Mouse (Mus musculus) heart, adult 2 months (tissue): ENCODE measurements around the gene Esr1. TPM values are rescaled to one million over a fixed set of nuclear protein-coding genes. Genes with fewer than 3 reads are reported as not detected.

Experiments
- DNase-seq, 2 experiments: peaks; one replicate each; pipeline ENCODE4 v3.0.0; 2021
- H3K27ac ChIP-seq: fragments of 200-600 bp; 2 replicates; pipeline ENCODE4 v1.8.1; 2022
- H3K27me3 ChIP-seq: fragments of 200-500 bp; 2 replicates; pipeline ENCODE4 v1.6.1; 2012; ENCODE audit warnings: mild to moderate bottlenecking, low read length, inconsistent platforms, mixed read lengths; ENCODE audit not compliant: control insufficient read depth, insufficient read depth
- H3K36me3 ChIP-seq: fragments of 200-500 bp; 2 replicates; pipeline ENCODE4 v1.6.1; 2012; ENCODE audit warnings: low read length, inconsistent platforms; ENCODE audit not compliant: control insufficient read depth, insufficient read depth
- H3K4me1 ChIP-seq: fragments of 200-500 bp; 2 replicates; pipeline ENCODE4 v1.6.1; 2011; ENCODE audit warnings: low read length; ENCODE audit not compliant: control insufficient read depth, insufficient read depth
- H3K4me3 ChIP-seq: fragments of 200-600 bp; 2 replicates; pipeline ENCODE4 v1.8.1; 2022
- H3K79me2 ChIP-seq: fragments of 200-500 bp; replicated peaks from 2 replicates; pipeline ENCODE4 v1.6.1; 2012; ENCODE audit warnings: mild to moderate bottlenecking, inconsistent platforms, low read length, moderate library complexity, mixed read lengths; ENCODE audit not compliant: control insufficient read depth, insufficient read depth
- H3K9ac ChIP-seq: fragments of 200-500 bp; 2 replicates; pipeline ENCODE4 v1.6.1; 2012; ENCODE audit warnings: low read depth, mild to moderate bottlenecking, control low read depth, inconsistent platforms, low read length, mixed read lengths
- CTCF ChIP-seq: fragments of 200-600 bp; IDR thresholded peaks from 2 replicates; pipeline ENCODE4 v1.8.1; 2022; ENCODE audit warnings: antibody characterized with exemption, mild to moderate bottlenecking, moderate library complexity
- EP300 ChIP-seq: fragments of 200-500 bp; IDR thresholded peaks from 2 replicates; pipeline ENCODE4 v1.6.1; 2011; ENCODE audit warnings: low read depth, low read length, control low read depth; ENCODE audit not compliant: insufficient read depth
- POLR2A ChIP-seq: fragments of 200-500 bp; IDR thresholded peaks from 2 replicates; pipeline ENCODE4 v1.6.1; 2011; ENCODE audit warnings: mild to moderate bottlenecking, low read depth, low read length, control low read depth; ENCODE audit not compliant: insufficient read depth
- WGBS: fragments of 180-500 bp; shearing (Covaris S2); methylation state at CpG from one replicate; pipeline ENCODE4 v1.1.7; 2018; 5-methylcytosine and 5-hydroxymethylcytosine counted together
- intact Hi-C: fragments of 180-260 bp; cut with DNase I; formaldehyde crosslinking; loops from one replicate; pipeline ENCODE4 v1.15.1; 2025
- polyA plus RNA-seq: library from polyadenylated mRNA; depleted of rRNA; stranded (reverse); fragments of >200 nt; gene quantifications from 2 replicates; pipeline ENCODE4 v1.2.3, GENCODE M21; 2012
- total RNA-seq, 2 experiments: library from RNA; stranded (reverse); gene quantifications; 2 replicates each; pipeline ENCODE4 v1.2.3; 2021

Esr1 gene
- total and polyA plus RNA-seq, 3 experiments = 0.70 to 1.0 (median 0.88) TPM

DNA sequence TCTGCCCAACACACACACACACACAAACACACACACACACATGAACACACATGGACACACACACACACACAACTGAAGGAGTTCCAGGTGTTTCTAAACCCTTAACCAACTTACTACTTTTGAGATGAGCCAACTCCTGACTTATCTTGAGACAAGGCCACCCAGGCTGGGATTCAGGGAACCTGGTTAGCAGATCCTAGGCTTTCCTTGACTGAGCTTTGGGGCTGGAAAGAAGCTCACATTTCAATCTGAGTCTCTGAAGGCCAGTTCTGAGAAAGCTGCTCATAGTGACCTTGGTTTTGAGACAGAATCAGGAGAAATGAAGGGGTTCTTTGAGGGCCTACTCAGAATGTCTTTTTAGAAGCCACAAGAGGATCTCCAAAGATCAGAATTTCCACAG, 360.2 kb downstream of the Esr1 start:
- intact Hi-C loops = no loop called here
- no peak for DNase-seq
- no peak overlapping the region for H3K9ac ChIP-seq
- no peak overlapping the region for H3K27ac ChIP-seq
- no peaks in the 10 kb centered on the region for H3K4me1 ChIP-seq
- H3K36me3 ChIP-seq = no peaks in the 10 kb centered on the region
- H3K27me3 ChIP-seq = no peaks in the 10 kb centered on the region
- no peak overlapping the region for H3K4me3 ChIP-seq
- no peaks in the 10 kb centered on the region for H3K79me2 ChIP-seq
- no peak for TF ChIP-seq CTCF
- TF ChIP-seq POLR2A = no peak
- no peak for TF ChIP-seq EP300

- H3K9ac ChIP-seq = no peak overlapping the region
- no peaks in the 10 kb centered on the region for H3K27me3 ChIP-seq
- intact Hi-C loops = no loop called here
- H3K79me2 ChIP-seq = no peaks in the 10 kb centered on the region
- H3K27ac ChIP-seq = no peak overlapping the region
- no peak for DNase-seq
- H3K4me1 ChIP-seq = no peaks in the 10 kb centered on the region
- TF ChIP-seq EP300 (no peak), POLR2A (no peak), CTCF (no peak)
- WGBS = 44% methylated on average over 2 of the region's 2 CpGs
- H3K36me3 ChIP-seq = no peaks in the 10 kb centered on the region
- no peak overlapping the region for H3K4me3 ChIP-seq
Observed at GRCm38 (mm10) chr10:4972026-4972425, 360.6 kb downstream of the Esr1 start.

GRCm38 (mm10) chr10:4974246-4974645, 362.9 kb downstream of the Esr1 start:
- H3K4me3 ChIP-seq = no peak overlapping the region
- no peaks in the 10 kb centered on the region for H3K27me3 ChIP-seq
- H3K36me3 ChIP-seq = no peaks in the 10 kb centered on the region
- intact Hi-C loops = no loop called here
- WGBS = 70% methylated on average over 4 of the region's 4 CpGs
- H3K27ac ChIP-seq = no peak overlapping the region
- TF ChIP-seq POLR2A = no peak
- no peaks in the 10 kb centered on the region for H3K4me1 ChIP-seq
- no peaks in the 10 kb centered on the region for H3K79me2 ChIP-seq
- DNase-seq = no peak
- H3K9ac ChIP-seq = no peak overlapping the region

GRCm38 (mm10) chr10:4976557-4976956, 365.2 kb downstream of the Esr1 start:
- 87% methylated on average over 2 of the region's 2 CpGs for WGBS
- intact Hi-C loops = no loop called here
- H3K79me2 ChIP-seq = no peaks in the 10 kb centered on the region
- DNase-seq = no peak
- H3K27ac ChIP-seq = no peak overlapping the region
- no peaks in the 10 kb centered on the region for H3K27me3 ChIP-seq
- no peaks in the 10 kb centered on the region for H3K36me3 ChIP-seq
- no peak overlapping the region for H3K9ac ChIP-seq
- no peak for TF ChIP-seq EP300
- TF ChIP-seq POLR2A = no peak
- TF ChIP-seq CTCF = no peak
- no peak overlapping the region for H3K4me3 ChIP-seq
- no peaks in the 10 kb centered on the region for H3K4me1 ChIP-seq

GRCm38 (mm10) chr10:4977374-4977773, 366.0 kb downstream of the Esr1 start:
- no peak for DNase-seq
- no peak for TF ChIP-seq CTCF
- intact Hi-C loops = no loop called here
- no peak overlapping the region for H3K9ac ChIP-seq
- H3K4me1 ChIP-seq = no peaks in the 10 kb centered on the region
- 0 out of 2 replicates have a peak, but pooled peaks cover 2% of the 10 kb centered on the region for H3K27me3 ChIP-seq
- no peaks in the 10 kb centered on the region for H3K79me2 ChIP-seq
- 82% methylated on average over 3 of the region's 3 CpGs for WGBS
- no peak overlapping the region for H3K4me3 ChIP-seq
- no peaks in the 10 kb centered on the region for H3K36me3 ChIP-seq
- no peak overlapping the region for H3K27ac ChIP-seq

- 0 out of 2 replicates have a peak, but pooled peaks cover 2% of the 10 kb centered on the region for H3K27me3 ChIP-seq
- no peaks in the 10 kb centered on the region for H3K79me2 ChIP-seq
- WGBS = 54% methylated on average over 2 of the region's 2 CpGs
Observed at GRCm38 (mm10) chr10:4983919-4984318, 372.5 kb downstream of the Esr1 start.

More at GRCm38 (mm10) chr10:4983919-4984318, 372.5 kb downstream of the Esr1 start:
- Histone ChIP-seq H3K9ac (no peak overlapping the region), H3K4me1 (no peaks in the 10 kb centered on the region), H3K4me3 (no peak overlapping the region), H3K36me3 (no peaks in the 10 kb centered on the region), H3K27ac (no peak overlapping the region)
- TF ChIP-seq EP300 = no peak
- no peak for TF ChIP-seq CTCF
- no peak for TF ChIP-seq POLR2A
- no peak for DNase-seq
- intact Hi-C loops = no loop called here
